Mouse (Mus musculus) erythroblast, embryonic 14.5 days (primary cell): Measurements from ENCODE around the gene Brd4.

Source experiments
- GATA1 ChIP-seq: IDR thresholded peaks from 2 replicates; pipeline ENCODE4 v1.6.1; 2012; ENCODE audit warnings: low read length, inconsistent platforms, mixed read lengths
- TAL1 ChIP-seq: IDR thresholded peaks from 3 replicates; pipeline ENCODE4 v1.6.1; 2012; ENCODE audit warnings: low read length, inconsistent platforms, mixed read lengths

GRCm38 (mm10) chr17:32246117-32246516 is 38.4 kb downstream of the Brd4 start:
- TF ChIP-seq GATA1 (no peak), TAL1 (no peak)
